Mouse (Mus musculus) bone marrow macrophage, adult 2 months (primary cell): ENCODE results near the gene Kctd11. TPM values are rescaled to one million over a fixed set of nuclear protein-coding genes. Genes with fewer than 3 reads are reported as not detected.
"Not testable (repeated sequence)": the region's sequence is repeated elsewhere in the genome, so short reads cannot be mapped to it uniquely, and the experiment has no call there.

Source experiments
- H3K27ac ChIP-seq: 2 replicates; pipeline ENCODE4 v1.5.1; 2012; ENCODE audit warnings: low read depth, low read length; ENCODE audit not compliant: insufficient read depth
- H3K4me1 ChIP-seq: 2 replicates; pipeline ENCODE4 v1.6.1; 2012; ENCODE audit warnings: low read length; ENCODE audit not compliant: control insufficient read depth, insufficient read depth
- H3K4me3 ChIP-seq: 2 replicates; pipeline ENCODE4 v1.5.1; 2012; ENCODE audit warnings: mild to moderate bottlenecking, low read length, moderate library complexity; ENCODE audit not compliant: insufficient read depth
- CTCF ChIP-seq: IDR thresholded peaks from 2 replicates; pipeline ENCODE4 v1.5.1; 2012; ENCODE audit warnings: low read depth, mild to moderate bottlenecking, low read length, moderate library complexity
- POLR2A ChIP-seq: IDR thresholded peaks from 2 replicates; pipeline ENCODE4 v1.6.1; 2012; ENCODE audit warnings: mild to moderate bottlenecking, low read depth, low read length, borderline replicate concordance
- polyA plus RNA-seq: library from polyadenylated mRNA; stranded (reverse); fragments of >200 nt; gene quantifications from 2 replicates; pipeline ENCODE4 v1.2.4, GENCODE M21; 2012; ENCODE audit not compliant: missing spikeins, insufficient read depth, insufficient read length

The Kctd11 gene
- polyA plus RNA-seq, 1 experiment, result 7.1 TPM

- Histone ChIP-seq H3K4me3 (no peak overlapping the region), H3K27ac (no peak overlapping the region), H3K4me1 (no peaks in the 10 kb centered on the region)
- TF ChIP-seq POLR2A (no peak), CTCF (no peak)
Measured at GRCm38 (mm10) chr11:69870289-69871069, 10.7 kb downstream of the Kctd11 start.

DNA sequence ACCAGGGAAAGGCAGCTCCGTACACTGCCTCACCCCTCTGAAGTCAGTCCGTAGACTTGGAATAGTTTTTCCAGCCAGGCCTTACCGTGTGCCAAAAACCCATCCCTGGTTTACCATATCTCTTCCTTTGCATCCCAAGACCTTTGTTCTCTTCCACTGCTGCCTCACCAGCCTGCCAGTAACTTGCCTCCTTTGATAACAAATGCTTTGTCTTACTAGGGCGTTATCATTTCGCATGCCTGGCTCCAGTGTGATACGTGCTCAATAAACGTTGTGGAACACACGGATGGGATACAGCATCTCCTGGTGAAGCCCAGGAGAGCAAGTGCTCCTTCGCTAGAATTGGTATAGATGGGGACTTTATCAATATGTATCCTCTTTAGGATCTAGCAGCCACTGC is 13.9 kb downstream of the Kctd11 start:
- no peak overlapping the region for H3K27ac ChIP-seq
- TF ChIP-seq CTCF, result no peak
- no peak for TF ChIP-seq POLR2A
- no peak overlapping the region for H3K4me3 ChIP-seq
- H3K4me1 ChIP-seq, result no peaks in the 10 kb centered on the region

DNA sequence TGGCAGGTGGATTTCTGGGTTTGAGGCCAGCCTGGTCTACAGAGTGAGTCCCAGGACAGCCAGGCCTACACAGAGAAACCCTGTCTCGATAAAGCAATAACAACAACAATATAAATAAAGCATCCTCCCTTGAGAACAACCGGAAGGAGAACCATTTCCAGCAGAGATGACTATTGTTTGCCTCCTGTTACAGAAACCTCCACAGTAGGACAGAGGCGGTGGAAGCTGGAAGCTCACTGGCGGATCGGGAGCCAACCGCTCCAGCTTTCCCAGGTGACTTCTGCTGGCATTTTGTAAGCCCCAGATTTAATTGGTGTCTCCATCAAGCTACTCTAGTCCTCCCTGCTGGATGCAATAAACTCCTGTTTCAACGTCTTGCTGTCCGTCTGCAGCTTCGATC is 15.6 kb downstream of the Kctd11 start:
- Histone ChIP-seq H3K27ac (no peak overlapping the region), H3K4me3 (no peak overlapping the region), H3K4me1 (no peaks in the 10 kb centered on the region)
- no peak for TF ChIP-seq CTCF
- no peak for TF ChIP-seq POLR2A

DNA sequence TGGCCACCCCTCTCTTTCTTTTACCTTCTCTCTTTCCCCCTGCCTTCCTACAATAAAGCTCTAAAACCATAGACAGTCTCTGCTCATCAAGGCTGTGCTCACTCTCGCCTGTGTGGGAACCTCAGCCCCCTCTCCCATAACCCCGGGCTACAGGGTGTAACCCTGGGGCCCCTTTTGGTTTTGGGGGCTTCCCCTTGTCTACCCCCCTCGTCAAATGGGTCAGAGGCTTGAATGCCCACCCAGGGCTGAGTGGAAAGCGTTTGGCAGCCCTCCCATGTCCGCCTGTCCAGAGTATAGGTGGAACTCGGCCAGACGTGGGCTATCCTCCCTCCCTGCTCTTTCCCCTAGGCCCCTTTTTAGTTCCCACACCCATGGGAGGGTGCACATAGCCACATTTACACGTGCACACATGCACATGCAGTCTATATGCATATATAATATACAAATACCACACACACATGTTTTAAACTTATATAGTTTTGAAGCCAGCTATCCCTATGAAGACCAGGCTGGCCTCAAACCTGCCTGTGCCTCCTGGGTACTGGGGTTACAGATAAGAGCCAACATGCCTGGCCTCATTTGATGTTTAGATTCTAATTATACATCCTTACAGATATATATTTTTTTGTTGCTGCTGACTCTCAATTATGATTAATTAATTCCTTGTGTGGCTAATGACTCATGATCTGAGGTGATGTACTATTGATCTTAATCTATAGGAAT is 16.9 kb downstream of the Kctd11 start:
- H3K4me3 ChIP-seq, result no peak overlapping the region
- TF ChIP-seq CTCF (no peak), POLR2A (no peak)
- H3K27ac ChIP-seq, result no peak overlapping the region
- no peaks in the 10 kb centered on the region for H3K4me1 ChIP-seq

DNA sequence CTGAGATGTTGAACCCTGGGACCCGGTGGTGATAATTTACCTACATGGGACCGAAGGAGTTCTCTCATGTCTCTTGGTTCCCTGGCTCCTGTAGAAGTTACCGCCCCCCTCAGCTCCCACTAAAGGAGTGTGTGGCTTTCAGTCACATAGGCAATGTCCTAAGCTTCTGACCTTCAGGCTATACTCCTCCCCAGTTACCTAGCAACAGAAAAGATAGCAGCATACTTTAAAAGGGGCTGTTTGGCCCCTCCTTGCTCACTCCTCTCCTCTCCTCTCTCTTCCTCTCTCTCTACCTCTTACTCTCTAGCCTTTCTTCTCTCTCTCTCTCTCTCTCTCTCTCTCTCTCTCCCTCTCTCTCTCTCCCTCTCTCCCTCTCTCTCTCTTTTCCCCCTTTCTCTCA is 17.5 kb downstream of the Kctd11 start:
- H3K27ac ChIP-seq, H3K4me1 ChIP-seq, H3K4me3 ChIP-seq: not testable (repeated sequence)

DNA sequence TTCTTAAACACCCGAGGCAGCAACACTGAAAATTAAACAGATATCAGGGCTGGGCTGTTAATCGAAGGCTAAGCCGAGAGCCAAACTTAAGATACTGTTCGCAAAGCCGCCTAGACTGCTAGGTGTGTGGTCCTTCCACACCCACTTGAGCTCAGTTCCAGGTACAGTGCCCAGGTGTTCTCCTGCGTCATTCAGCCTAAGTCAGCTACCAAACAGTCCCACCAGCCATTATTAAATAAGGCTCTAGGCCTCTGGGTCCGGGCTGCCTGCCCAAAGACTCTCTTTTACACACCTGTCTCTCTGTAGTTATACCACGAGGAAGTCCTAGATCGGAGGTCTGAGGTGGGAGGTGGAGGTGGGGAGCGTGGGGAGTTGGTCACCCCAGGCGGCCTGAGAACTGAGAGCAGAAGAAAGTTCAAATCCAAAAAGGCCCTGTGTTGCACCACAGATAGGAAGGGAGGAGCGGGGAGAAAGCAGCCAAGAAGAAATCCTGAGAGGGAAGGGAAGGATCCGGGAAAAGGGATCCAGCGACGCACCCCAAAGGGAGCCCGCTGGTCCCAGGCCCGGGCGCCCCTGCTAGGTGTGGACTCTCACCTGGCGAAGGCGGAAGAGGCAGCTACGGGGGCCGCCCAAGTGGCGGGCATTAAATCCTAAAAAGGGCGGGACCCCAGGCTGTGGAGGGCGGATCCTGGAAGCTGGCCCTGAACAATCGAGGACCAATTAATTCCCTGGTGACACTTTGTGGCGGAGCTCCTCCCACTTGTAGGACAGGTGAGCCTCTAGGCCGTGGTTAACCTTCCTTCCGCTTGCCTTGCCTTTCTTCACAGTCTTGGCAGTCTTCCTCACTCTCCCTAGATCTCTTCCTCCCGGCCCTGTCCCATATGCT is 22.9 kb downstream of the Kctd11 start, which contains the start of gene Tnk1:
TSS of gene Tnk1 (minus strand) at position 618 of the 886 bp plus-strand sequence.
- H3K4me1 ChIP-seq, result no peaks in the 10 kb centered on the region
- TF ChIP-seq POLR2A (no peak), CTCF (no peak)
- H3K27ac ChIP-seq, result no peak within 1 kb of the TSS
- no peak within 1 kb of the TSS for H3K4me3 ChIP-seq

DNA sequence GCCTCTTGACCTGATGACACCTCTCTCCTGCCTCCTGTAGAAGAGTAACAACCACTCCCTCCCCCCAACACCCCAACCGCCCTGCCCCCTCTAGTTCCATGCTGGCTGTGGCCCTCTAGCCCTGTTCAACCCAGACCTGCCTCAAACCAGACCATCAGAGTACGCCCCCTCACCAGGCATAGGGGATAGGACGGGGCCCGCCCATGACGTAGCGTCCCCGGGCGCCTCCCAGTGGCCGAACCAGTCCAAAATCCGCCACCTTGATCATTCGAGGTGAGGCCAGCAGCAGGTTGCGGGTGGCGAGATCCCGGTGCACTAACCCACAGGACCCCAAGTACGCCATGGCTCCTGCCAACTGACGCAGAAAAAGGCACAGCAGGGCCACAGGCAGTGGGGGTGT is 25.9 kb downstream of the Kctd11 start:
- H3K4me1 ChIP-seq, result no peaks in the 10 kb centered on the region; the same call in 1 of the 2 replicates
- no peak overlapping the region for H3K4me3 ChIP-seq
- TF ChIP-seq CTCF (no peak), POLR2A (no peak)
- H3K27ac ChIP-seq, result no peak overlapping the region

GRCm38 (mm10) chr11:69854680-69855079 is 26.5 kb downstream of the Kctd11 start:
- Histone ChIP-seq H3K4me3 (no peak overlapping the region), H3K4me1 (peaks cover 4% of the 10 kb centered on the region), H3K27ac (no peak overlapping the region)
- TF ChIP-seq CTCF, result no peak
- TF ChIP-seq POLR2A, result no peak

DNA sequence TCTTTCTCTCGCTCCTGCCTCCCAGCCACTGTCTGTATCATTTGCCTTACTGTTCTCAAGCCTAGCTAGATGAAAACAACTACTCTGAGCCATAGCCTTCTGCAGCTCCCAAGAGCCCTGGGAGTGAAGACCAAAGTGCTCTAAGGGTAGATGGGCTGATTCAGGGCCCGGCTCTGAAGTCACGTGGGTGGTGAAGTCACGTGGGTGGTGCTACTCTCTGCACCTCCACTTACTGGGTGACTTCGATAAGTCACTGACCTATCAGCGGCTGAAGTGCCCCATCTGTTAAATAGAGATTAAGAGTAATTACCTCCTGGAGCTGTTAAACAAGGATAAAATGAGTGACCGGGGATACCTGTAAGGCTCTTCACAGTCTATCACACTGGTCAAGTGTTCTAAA is 27.2 kb downstream of the Kctd11 start:
- peaks cover 9% of the 10 kb centered on the region for H3K4me1 ChIP-seq
- no peak overlapping the region for H3K4me3 ChIP-seq
- no peak overlapping the region for H3K27ac ChIP-seq
- TF ChIP-seq POLR2A, result no peak
- TF ChIP-seq CTCF, result no peak

- peaks cover 20% of the 10 kb centered on the region for H3K4me1 ChIP-seq
- H3K27ac ChIP-seq, result no peak overlapping the region
- TF ChIP-seq POLR2A (no peak), CTCF (no peak)
- no peak overlapping the region for H3K4me3 ChIP-seq
Measured at GRCm38 (mm10) chr11:69850754-69851153, 30.5 kb downstream of the Kctd11 start.

DNA sequence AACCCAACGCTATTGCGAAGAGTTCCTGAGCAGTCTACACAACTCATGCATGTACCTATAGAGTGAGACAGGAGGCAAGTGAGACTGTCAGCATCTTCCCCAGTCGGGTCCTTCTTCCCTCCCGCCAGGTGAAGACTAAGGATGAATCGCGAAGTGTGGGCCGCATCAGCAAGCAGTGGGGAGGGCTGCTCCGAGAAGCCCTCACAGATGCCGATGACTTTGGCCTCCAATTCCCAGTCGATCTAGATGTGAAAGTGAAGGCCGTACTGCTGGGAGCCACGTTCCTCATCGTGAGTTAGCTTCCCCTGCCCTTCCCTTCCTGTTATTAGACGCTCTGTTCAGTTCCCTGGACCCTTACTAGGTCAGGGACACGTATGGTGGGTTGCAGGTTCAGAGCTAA is 31.3 kb downstream of the Kctd11 start:
- Histone ChIP-seq H3K4me3 (no peak overlapping the region), H3K4me1 (peaks cover 27% of the 10 kb centered on the region), H3K27ac (peak overlapping the region; percentile 65)
- TF ChIP-seq POLR2A, result no peak
- no peak for TF ChIP-seq CTCF
